Mouse (Mus musculus) heart, postnatal 36 days (tissue): ENCODE data around the gene Radil. TPM values are rescaled to one million over a fixed set of nuclear protein-coding genes. Genes with fewer than 3 reads are reported as not detected.

Experiments used
- DNase-seq, 2 experiments: peaks; one replicate each; pipeline ENCODE4 v3.0.0; 2021 to 2022
- intact Hi-C: fragments of 180-260 bp; cut with DNase I; formaldehyde crosslinking; loops from one replicate; pipeline ENCODE4 v1.15.1; 2025
- total RNA-seq, 2 experiments: library from RNA; stranded (reverse); gene quantifications; 2 replicates each; pipeline ENCODE4 v1.2.3; 2021

Radil gene
- total RNA-seq, 2 experiments from 2014 or later, result 1.3 to 1.7 TPM

DNA sequence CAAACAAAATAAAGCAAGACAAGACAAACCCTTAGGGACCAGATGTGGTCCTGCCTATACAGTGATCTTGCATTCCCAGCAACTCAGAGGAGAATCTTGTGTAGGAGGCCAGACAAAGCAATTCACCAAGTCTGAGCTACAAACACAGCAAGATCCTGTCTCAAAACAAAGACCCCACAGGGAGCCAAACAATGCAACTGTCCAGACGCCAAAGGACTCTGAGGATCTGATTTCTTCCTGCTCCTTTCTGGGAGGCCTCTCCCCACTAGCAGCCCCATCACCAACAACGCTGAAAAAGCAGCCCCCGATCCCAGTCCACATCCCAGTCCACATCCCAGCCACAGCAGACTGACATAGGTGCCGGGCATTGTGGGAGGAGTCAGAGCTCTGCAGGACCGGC lies 4.6 kb downstream of the Radil start:
- no peak for DNase-seq
- intact Hi-C loops, result no loop called here

DNA sequence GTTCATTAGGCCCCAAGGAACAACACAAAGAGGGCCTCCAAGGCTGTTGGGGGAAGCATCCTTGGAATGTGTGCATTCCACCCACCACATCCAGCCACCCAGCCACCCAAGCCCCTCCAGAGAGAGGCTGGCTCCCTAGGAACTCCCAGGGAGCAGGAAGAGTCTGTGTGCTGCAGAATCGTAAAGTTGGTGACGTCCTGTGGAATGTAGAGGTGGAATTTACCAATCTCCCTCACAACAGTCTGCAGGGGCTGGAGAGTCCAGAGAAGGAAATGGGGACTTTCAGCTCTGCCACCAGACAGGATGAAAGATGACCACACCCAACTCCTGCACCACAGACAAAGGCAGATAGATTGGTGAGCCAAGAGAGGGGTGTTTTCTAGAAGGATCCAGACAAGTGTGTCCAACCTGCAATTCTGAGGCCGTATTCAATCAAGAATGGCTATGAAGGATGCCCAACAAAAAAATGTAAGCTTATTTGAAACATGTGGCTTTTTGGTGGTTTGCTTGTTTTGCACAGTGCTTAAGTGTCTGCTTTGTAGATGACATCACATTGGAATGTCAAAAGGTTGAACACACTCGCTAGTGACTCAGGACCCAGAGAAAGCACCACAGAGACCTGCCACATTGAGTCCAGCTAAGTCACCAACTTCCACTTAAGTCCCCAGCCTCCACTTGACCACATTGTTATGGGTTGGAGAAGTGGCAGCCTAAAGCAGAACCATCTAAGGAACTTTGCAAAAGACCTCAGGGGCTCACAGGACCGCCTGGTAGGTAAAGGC lies 5.7 kb downstream of the Radil start:
- no peak for DNase-seq
- intact Hi-C loops, result no loop called here

DNA sequence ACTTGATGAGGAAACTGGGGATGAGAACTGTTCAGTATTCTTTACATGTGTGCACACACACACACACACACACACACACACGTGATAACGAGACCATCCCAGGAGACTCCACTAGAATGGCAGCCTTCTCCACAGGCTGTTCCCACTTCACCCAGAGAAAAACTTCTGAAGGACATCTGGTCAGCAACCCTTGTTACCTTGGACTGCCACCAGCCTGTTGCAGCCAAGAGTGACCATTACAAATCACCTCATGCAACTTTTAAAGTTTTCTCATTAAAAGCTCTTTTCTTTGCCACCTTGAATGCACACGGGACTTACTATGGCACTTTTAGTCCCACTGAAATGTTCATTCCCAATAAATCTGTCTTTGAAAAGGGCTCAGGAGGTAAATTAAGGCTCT lies 13.6 kb downstream of the Radil start:
- intact Hi-C loops, result no loop called here
- no peak for DNase-seq

GRCm38 (mm10) chr5:142535388-142535787 lies 15.5 kb downstream of the Radil start:
- intact Hi-C loops, result no loop called here
- DNase-seq, result no peak

DNA sequence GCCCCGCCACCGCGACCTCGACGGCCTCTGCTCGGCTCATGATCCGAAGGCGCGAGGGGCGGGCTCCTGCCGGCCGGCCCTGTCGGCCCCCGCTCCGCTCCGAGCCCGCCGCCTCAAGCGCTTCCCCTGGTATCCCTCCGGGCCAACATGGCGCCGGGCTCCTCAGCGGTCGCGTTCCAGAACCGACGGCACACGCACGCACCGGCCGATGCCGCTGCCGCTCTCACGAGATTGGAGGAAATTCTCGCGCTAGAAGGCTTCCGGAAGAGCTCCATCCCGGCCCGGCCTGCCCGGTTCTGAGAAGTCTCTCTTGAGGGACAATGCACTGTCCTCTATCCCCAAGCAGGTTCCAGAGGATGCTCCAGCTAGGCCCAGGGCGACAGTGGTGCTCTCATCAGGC lies 21.0 kb downstream of the Radil start, which contains the start of gene Papolb:
Papolb (minus strand) TSS at position 162 of the 400 bp plus-strand sequence.
- no peak for DNase-seq
- intact Hi-C loops, result no loop called here

GRCm38 (mm10) chr5:142524711-142525464 lies 26.0 kb downstream of the Radil start:
- intact Hi-C loops, result no loop called here
- no peak for DNase-seq

DNA sequence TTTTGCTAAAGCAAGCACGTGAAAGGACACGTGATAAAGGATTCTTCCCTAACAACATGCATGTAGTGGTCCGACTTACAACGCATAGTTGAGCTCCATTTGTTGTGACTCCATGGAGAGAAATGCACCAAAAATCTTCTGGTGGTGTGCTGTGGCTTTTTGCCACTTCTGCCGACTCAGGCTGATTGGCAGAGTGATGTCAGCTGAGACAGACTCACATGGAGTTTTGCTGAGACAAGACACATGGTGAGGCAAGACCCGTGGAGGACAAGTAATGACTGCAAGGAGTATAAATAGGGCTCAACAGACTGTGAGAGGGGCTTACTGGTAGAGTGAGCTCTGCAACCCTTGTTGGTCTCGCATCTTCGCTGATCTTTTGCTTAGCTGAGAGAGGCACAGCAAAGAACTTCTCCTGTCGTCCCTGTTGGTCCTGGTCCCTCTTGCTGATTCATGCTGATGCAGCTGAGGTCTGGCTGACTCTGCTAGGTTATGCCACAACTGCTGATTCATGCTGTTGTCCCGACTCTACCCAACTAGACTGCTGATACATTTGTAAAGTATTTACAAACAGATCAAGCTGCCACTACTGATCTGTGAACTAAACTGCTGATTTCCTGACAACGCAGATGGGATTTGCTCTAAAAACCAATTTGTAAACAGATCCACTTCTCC lies 29.6 kb downstream of the Radil start:
- DNase-seq, result no peak

DNA sequence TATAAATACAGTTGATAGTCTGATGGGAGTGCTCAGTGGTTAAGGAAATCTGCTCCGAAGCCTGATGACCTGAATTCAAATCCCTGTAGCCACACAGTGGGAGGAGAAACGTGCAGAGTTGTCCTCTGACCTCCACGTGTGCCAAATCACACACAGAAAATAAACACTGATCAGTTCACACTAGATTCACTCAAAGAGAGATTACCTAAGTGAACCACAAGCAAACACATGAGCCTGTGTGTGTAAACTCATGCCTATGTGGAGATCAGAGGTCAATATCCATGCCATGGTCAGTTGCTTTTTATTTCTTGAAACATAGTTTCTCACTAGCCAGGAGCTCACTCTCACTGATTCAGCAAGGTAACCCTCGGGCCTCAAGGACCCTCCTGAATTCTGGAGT lies 30.5 kb downstream of the Radil start:
- intact Hi-C loops, result no loop called here
- no peak for DNase-seq

More for the DNA sequence above, 29.6 kb downstream of the Radil start:
- intact Hi-C loops, result no loop called here

DNA sequence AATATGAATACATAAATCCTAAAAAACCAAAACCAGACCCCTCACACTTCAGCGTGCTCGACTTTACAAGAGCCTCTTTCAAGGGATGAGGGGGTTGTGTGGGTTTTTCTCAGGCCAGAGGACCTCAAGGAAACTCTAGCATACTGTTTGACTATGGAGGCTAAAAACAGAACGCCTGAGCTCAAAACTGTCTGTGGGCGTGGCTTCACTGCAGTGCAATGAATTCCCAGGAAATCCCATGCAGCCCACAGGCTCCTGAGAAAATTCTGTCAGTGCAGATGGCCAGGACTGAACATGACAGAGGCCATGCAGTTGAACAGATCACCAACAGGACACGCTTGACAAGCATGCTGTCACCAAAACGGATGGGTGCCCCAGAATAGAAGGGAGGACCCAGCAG lies 31.9 kb downstream of the Radil start:
- intact Hi-C loops, result no loop called here

DNA sequence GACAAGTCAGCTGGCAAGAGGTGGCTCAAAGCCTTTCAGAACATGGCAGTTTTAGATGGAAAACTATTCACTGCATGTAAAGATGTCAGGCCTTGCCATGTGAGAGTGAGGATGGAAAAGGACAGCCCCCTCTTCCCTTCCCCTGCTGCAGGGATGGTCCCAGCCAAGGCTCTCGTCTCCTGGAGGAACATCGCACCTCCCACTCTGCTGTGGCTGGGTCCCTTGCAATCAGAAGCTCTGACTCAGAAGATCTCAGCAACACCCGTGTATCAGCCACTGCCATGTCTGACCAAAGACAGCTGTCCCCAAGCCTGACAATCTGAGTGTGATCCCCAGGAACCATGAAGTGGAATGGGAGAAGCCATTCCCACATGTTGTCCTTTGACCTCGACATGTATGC lies 38.8 kb downstream of the Radil start:
- intact Hi-C loops, result no loop called here
- DNase-seq, result no peak

More for the DNA sequence above, 31.9 kb downstream of the Radil start:
- no peak for DNase-seq

DNA sequence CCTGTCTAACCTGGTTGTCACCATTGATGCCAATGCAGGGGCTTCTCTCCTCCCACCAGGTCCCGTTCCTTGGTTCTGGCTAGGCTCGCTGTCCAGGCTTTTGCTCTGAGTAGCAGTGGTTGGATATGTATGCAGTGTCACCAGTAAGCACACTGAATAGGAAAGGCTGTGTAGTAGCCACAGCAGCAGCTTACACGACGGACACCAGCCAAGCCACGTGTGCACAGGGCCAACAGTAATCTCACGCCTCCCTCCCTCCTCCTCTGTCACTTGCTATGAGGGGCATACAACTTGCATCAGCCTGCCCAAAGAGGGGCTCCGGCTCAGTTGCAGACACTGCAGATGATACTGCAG lies 40.9 kb downstream of the Radil start:
- intact Hi-C loops, result no loop called here
- DNase-seq, result no peak

GRCm38 (mm10) chr5:142509141-142510060 lies 41.5 kb downstream of the Radil start:
- DNase-seq, result no peak
- intact Hi-C loops, result no loop called here

DNA sequence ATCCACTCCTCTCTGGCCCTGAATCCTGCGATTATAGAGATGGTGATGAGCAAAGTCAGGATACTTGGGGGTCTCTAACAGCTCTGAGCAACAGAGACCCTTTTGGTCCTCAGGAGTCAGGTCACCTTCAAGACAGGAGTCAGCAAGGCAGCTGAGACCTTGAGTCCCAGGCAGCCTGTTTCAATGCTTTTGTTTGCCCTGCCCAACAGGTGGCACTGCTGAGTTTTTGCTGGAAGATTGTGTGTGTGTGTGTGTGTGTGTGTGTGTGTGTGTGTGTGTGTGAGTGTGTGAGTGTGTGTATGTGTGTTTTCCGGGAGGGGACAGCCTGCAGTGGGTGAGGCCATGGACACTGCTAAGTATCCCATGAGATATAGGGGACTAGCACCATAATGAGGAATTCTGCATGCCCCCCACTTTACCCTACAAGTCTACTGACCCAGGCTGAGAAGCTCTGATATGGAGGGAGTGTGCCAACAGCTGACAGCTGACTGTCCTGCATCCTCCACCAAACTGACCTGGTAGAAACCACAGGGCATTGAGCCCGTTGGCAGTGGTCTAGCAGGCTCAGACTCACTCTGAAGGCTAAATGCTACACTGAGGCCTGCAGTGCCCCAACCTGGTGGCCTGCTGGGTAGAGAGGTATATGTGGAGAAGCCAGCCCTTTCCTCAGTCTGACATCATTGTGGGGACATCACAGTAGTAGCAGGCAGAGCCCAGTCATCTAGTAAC lies 45.0 kb downstream of the Radil start:
- DNase-seq, result no peak
- intact Hi-C loops, result no loop called here

- DNase-seq, result no peak
- intact Hi-C loops, result loop anchor here (5.0 kb wide), 1 partner anchor 123 kb away; the partner anchor contains the start of gene Wipi2
These were observed 46.7 kb downstream of the Radil start for GRCm38 (mm10) chr5:142504175-142504574.

- peak; percentile 75 to 76 for DNase-seq
- intact Hi-C loops, result loop anchor here (1.0 to 5.0 kb wide), 3 partner anchors 49 to 216 kb away; partner anchors contain the start of genes Radil and Wipi2
These were observed 48.5 kb downstream of the Radil start for GRCm38 (mm10) chr5:142502414-142502813.

DNA sequence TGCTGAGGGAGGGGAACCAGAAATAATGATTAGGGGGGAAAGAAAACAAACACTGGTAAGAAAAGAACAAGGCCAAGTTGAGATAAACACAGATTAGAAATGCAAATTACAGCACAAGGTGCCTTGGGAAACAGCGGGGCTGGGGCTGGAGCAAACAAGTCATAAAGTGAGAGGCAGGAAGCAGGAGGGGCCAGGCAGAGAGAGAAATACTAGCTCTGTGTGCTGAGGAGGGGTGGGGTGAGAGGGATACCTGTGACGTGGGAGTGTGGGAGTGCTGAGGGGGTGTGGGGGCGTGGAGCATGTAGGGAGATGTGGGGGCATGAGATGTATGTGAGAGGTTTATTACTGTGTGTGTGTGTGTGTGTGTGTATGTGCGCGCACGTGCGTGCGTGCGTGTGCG lies 50.0 kb downstream of the Radil start:
- intact Hi-C loops, result loop anchor here (5.0 kb wide), 1 partner anchor 126 kb away; the partner anchor contains the start of gene Wipi2
- DNase-seq, result no peak

DNA sequence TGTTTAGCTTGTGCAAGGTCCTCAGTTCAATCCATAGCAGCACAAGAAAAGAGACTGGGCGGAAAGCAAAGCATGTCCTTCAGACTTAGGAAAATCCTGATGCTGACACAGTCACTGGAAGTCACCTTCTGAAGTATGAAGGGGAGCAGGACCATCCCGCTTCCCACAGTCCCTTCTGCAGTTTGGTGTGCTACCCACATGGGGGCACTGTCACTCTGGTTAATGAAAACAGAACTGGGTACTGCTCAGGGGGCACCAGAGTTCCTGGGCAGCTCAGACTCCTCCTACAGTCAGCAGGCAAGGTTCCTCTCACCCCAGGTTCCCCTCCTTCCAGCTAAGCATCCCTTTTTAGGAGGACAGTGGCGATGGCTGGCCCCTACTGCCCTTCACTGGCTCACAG lies 51.9 kb downstream of the Radil start:
- intact Hi-C loops, result no loop called here
- peak in 1 of 2 experiments; percentile 17 for DNase-seq

GRCm38 (mm10) chr5:142495321-142496096 lies 55.4 kb downstream of the Radil start:
- no peak for DNase-seq
- intact Hi-C loops, result no loop called here

DNA sequence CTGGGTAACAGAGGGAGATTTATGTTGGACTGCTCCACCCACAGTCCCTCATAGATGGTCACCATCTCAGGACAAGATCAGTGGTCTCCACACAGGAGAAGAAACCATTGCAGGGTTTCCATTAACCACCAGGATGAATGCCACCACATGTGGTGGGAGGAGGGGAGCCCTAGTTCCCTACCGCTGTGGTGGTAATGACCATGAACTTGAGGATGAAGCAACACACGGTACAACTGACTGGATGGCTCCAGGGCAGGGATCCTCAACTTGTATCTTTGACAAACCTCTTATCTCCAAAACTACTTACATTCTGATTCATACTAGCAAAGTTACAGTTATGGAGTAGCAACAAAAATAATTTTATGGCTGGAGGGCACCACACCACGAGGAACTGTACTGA lies 57.6 kb downstream of the Radil start:
- DNase-seq, result no peak
- intact Hi-C loops, result no loop called here
